Mouse (Mus musculus): ENCODE results near the gene Lclat1.

DNA sequence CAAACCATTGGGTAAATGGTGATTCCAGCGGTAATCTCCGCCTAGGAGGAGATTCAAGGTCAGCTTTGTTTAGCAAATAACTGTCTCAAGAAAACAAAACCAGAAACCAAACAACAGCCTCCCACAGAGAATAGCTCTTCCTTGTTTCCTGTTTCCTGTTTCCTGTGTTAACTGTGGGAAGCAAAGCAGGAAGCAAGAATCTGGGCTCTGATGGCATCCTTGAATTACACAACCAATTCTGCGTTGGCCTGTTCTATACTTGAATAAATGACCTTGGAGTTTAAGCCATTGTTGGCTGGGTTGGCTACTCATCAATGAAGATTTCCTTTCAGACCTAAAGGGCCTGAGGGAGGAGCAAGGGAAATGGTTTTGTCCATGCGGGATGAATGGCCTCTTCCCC lies 5.2 kb upstream of the Lclat1 start:
- TF ChIP-seq GATA1 (IDR thresholded peaks at IDR 0.05; ENCODE audit: low read length) (no peak), TAL1 (IDR thresholded peaks at IDR 0.05; ENCODE audit: low read length) (no peak)
